Mouse (Mus musculus) stomach, embryonic 15.5 days (tissue): Measurements from ENCODE around the gene Atp5c1. TPM values are rescaled to one million over a fixed set of nuclear protein-coding genes. Genes with fewer than 3 reads are reported as not detected.

Experiments
- polyA plus RNA-seq: library from polyadenylated mRNA; unstranded; fragments of >200 nt; fragmentation: Nextera tagmentation; extraction: Ambion mirVana; gene quantifications from 2 replicates; pipeline ENCODE4 v1.2.1, GENCODE M21; 2015

The Atp5c1 gene
- polyA plus RNA-seq, 1 experiment from 2014 or later: 585 TPM

Other genes with a start within 250 kb of the Atp5c1 start
- not detected in 2 replicates for gene 4930412O13Rik, start 199.3 kb downstream of the Atp5c1 start, polyA plus RNA-seq
- gene 9230102O04Rik, start 191.0 kb downstream of the Atp5c1 start, polyA plus RNA-seq: not detected in 2 replicates
- 4.5 and 4.6 TPM in 2 replicates for gene Gata3, start 190.5 kb downstream of the Atp5c1 start, polyA plus RNA-seq
- gene Taf3, start 31.9 kb downstream of the Atp5c1 start, polyA plus RNA-seq: 11.0 and 11.6 TPM in 2 replicates
- gene Kin, start 83 bp upstream of the Atp5c1 start, polyA plus RNA-seq: 29.4 and 31.1 TPM in 2 replicates
- gene Itih2, start 50.9 kb upstream of the Atp5c1 start, polyA plus RNA-seq: 12.7 and 22.9 TPM in 2 replicates
- 17.1 and 19.4 TPM in 2 replicates for gene Itih5, start 73.1 kb upstream of the Atp5c1 start, polyA plus RNA-seq